Mouse (Mus musculus) hindbrain, embryonic 15.5 days (tissue): ENCODE measurements around the gene Krt36. TPM values are rescaled to one million over a fixed set of nuclear protein-coding genes. Genes with fewer than 3 reads are reported as not detected.

Experiments used
- ATAC-seq: fragments of 200-750 bp; cut with Nextera tagmentation; 2 replicates; pipeline ENCODE4 v1.8.0; 2017; ENCODE audit warnings: low read depth, moderate number of reproducible peaks, moderate TSS enrichment; ENCODE audit not compliant: low FRiP score
- H3K27ac ChIP-seq: fragments of 300-500 bp; sonication (generic); replicated peaks from 2 replicates; pipeline ENCODE4 v1.5.1; 2015; ENCODE audit warnings: mild to moderate bottlenecking, inconsistent platforms
- H3K27me3 ChIP-seq: fragments of 300-500 bp; sonication (generic); 2 replicates; pipeline ENCODE4 v1.6.1; 2015; ENCODE audit warnings: control low read depth, inconsistent platforms
- H3K36me3 ChIP-seq: fragments of 300-500 bp; sonication (generic); 2 replicates; pipeline ENCODE4 v1.6.1; 2015; ENCODE audit warnings: control low read depth, inconsistent platforms
- H3K4me1 ChIP-seq: fragments of 300-500 bp; sonication (generic); replicated peaks from 2 replicates; pipeline ENCODE4 v1.6.1; 2015; ENCODE audit warnings: control low read depth, inconsistent platforms
- H3K4me2 ChIP-seq: fragments of 300-500 bp; sonication (generic); 2 replicates; pipeline ENCODE4 v1.6.1; 2015; ENCODE audit warnings: moderate library complexity, mild to moderate bottlenecking, inconsistent platforms
- H3K4me3 ChIP-seq: fragments of 300-500 bp; sonication (generic); 2 replicates; pipeline ENCODE4 v1.5.1; 2015; ENCODE audit warnings: mild to moderate bottlenecking, inconsistent platforms
- H3K9ac ChIP-seq: fragments of 300-500 bp; sonication (generic); 2 replicates; pipeline ENCODE4 v1.6.1; 2015; ENCODE audit warnings: inconsistent platforms
- H3K9me3 ChIP-seq: fragments of 300-500 bp; sonication (generic); 2 replicates; pipeline ENCODE4 v1.6.1; 2016; ENCODE audit warnings: control low read depth, inconsistent platforms
- WGBS: fragments of 180-500 bp; shearing (Covaris S2); methylation state at CpG from one replicate; pipeline ENCODE4 v1.1.7; 2015; 5-methylcytosine and 5-hydroxymethylcytosine counted together
- polyA plus RNA-seq: library from polyadenylated mRNA; unstranded; fragments of >200 nt; fragmentation: Nextera tagmentation; extraction: Ambion mirVana; gene quantifications from 2 replicates; pipeline ENCODE4 v1.2.1, GENCODE M21; 2015

Krt36 gene
- polyA plus RNA-seq, 1 experiment from 2014 or later = not detected

DNA sequence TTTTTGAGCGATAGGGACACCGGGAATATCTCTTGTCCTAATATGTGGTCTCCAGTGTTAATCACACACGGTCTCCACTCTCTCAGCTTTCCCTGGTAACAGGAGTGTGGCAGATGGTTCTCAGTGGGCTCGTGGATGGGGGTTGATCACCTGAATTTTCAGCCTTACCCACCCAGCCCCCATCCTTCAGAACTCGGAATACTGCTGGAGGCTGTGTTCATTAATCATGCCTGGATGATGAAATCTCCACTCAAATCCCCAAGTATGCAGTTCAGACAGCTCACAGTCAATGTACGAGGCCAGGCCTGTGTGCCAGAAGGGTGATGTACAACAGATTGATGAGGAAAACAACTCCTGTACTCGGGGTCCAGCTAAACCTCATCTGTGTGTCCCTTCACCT, 19.5 kb upstream of the Krt36 start:
- 72% methylated on average over 7 of the region's 7 CpGs for WGBS
- H3K4me3 ChIP-seq = no peak overlapping the region
- H3K36me3 ChIP-seq = no peaks in the 10 kb centered on the region
- H3K4me1 ChIP-seq = no peaks in the 10 kb centered on the region
- H3K9me3 ChIP-seq = no peaks in the 10 kb centered on the region
- no peak overlapping the region for H3K4me2 ChIP-seq
- no peak overlapping the region for H3K27ac ChIP-seq
- no peaks in the 10 kb centered on the region for H3K27me3 ChIP-seq
- no peak overlapping the region for H3K9ac ChIP-seq
- no peak for ATAC-seq

DNA sequence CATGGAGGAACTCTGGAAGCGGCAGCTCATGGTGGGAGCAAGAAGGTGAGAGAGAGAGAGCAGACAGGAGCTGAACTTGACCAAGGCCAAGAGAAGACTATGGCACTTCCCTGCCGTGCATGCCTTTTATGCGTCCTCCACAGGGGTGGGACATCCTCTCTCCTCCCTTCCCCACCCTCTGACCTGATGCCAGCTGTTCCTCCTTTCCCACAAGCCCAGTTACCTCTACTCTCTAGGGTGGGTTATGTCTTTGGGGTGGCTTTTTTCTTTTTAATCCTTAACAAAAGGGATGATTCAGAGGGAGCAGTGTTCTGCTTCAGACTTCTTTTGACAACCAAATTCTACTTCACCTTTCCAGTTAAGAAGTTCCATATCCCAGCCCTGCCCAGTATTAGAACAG, 16.0 kb upstream of the Krt36 start, which contains the start of gene Krt13:
Gene Krt13 (minus strand): TSS at position 101 of the 400 bp plus-strand sequence.
- 64% methylated on average over 3 of the region's 3 CpGs for WGBS
- no peak within 1 kb of the TSS for H3K4me3 ChIP-seq
- no peaks in the 10 kb centered on the region for H3K36me3 ChIP-seq

DNA sequence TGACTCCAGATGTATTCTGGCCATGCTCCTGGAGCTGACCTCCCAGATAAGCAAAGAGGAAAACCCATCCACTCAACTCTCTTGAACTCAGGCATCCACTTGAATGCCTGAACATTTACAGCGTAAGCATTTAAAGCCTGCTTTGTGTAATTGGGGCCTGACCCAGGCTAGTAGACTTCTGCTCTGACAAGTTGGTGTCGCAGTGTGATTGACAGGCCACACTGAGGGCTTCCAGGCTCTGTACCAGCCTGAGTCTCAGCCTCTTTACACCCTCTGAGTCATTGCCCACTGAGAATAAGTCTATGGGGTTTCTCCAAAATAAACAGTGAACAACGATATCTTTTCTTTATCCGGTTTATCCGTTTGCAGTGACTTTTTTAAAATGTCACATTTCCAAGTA, 14.9 kb upstream of the Krt36 start:
- WGBS = 89% methylated on average over 5 of the region's 5 CpGs
- ATAC-seq = no peak
- no peak overlapping the region for H3K9ac ChIP-seq

More for the DNA sequence above, 16.0 kb upstream of the Krt36 start, which contains the start of gene Krt13:
- no peaks in the 10 kb centered on the region for H3K4me1 ChIP-seq
- no peaks in the 10 kb centered on the region for H3K27me3 ChIP-seq
- H3K9ac ChIP-seq = no peak within 1 kb of the TSS
- no peaks in the 10 kb centered on the region for H3K9me3 ChIP-seq
- no peak within 1 kb of the TSS for H3K27ac ChIP-seq
- ATAC-seq = no peak
- no peak within 1 kb of the TSS for H3K4me2 ChIP-seq

DNA sequence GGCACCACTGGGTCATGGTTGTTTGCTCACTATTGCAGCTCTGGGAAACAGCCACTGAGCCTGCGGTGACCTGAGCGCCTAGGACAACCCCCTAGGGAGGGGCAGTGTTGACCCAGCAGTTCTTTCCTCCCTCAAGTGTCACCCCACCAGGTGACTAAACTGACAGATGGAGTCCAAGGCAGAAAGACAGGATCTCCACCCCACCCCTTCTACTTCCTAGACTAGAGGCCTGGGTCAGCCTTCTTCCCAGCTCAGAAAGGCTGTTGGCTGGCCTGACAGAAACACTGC, 8.3 kb upstream of the Krt36 start:
- 63% methylated on average over 2 of the region's 2 CpGs for WGBS

More for the DNA sequence above, 14.9 kb upstream of the Krt36 start:
- Histone ChIP-seq H3K4me1 (no peaks in the 10 kb centered on the region), H3K4me3 (no peak overlapping the region), H3K27ac (no peak overlapping the region), H3K36me3 (no peaks in the 10 kb centered on the region), H3K27me3 (no peaks in the 10 kb centered on the region), H3K4me2 (no peak overlapping the region), H3K9me3 (no peaks in the 10 kb centered on the region)

DNA sequence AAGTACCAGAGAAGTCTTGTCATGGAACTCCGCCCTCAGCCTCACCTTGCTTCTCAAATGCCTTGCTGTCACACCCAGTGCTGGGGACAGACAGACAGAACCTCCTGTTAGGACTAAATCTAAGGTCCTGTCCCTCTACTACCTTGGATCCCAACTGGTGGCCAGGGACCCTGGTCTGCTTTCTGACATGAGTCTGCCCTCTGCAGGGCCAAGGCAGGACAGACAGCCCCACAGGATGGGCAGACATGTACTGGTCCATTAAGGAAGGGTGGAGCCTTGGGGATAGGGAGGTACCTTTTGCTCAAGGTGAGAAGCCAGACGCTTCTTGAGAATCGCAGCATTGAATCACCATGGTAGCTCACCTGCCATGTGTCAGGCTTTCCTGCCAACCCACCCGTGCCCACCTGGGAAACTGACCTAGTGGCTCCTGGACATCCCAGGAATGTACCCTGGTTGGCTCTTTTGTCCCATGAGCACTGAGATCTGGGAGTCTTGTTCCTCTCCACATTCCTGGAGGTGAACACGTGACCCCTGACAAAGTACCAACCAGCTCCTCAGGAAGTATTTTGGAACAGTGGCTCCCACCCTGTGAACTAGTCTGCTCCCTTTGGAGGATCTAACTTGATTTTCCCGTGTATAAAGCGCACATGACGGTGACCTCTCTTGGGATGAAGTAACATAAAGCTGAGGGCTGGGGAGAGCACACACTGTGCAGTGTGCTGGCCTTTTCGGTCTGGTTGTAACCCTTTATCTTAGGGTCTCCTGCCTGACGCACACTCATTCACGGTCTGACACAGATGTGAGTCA, 7.7 kb upstream of the Krt36 start:
- no peak overlapping the region for H3K4me2 ChIP-seq
- H3K36me3 ChIP-seq = no peaks in the 10 kb centered on the region
- no peak overlapping the region for H3K4me3 ChIP-seq
- WGBS = 85% methylated on average over 11 of the region's 11 CpGs
- no peaks in the 10 kb centered on the region for H3K4me1 ChIP-seq
- no peak for ATAC-seq
- no peaks in the 10 kb centered on the region for H3K9me3 ChIP-seq
- no peak overlapping the region for H3K27ac ChIP-seq
- no peaks in the 10 kb centered on the region for H3K27me3 ChIP-seq
- H3K9ac ChIP-seq = no peak overlapping the region

More for the DNA sequence above, 8.3 kb upstream of the Krt36 start:
- H3K27me3 ChIP-seq = no peaks in the 10 kb centered on the region
- H3K9me3 ChIP-seq = no peaks in the 10 kb centered on the region
- no peak overlapping the region for H3K9ac ChIP-seq
- no peak for ATAC-seq
- H3K4me3 ChIP-seq = no peak overlapping the region
- H3K4me2 ChIP-seq = no peak overlapping the region
- no peak overlapping the region for H3K27ac ChIP-seq
- no peaks in the 10 kb centered on the region for H3K36me3 ChIP-seq
- H3K4me1 ChIP-seq = no peaks in the 10 kb centered on the region

DNA sequence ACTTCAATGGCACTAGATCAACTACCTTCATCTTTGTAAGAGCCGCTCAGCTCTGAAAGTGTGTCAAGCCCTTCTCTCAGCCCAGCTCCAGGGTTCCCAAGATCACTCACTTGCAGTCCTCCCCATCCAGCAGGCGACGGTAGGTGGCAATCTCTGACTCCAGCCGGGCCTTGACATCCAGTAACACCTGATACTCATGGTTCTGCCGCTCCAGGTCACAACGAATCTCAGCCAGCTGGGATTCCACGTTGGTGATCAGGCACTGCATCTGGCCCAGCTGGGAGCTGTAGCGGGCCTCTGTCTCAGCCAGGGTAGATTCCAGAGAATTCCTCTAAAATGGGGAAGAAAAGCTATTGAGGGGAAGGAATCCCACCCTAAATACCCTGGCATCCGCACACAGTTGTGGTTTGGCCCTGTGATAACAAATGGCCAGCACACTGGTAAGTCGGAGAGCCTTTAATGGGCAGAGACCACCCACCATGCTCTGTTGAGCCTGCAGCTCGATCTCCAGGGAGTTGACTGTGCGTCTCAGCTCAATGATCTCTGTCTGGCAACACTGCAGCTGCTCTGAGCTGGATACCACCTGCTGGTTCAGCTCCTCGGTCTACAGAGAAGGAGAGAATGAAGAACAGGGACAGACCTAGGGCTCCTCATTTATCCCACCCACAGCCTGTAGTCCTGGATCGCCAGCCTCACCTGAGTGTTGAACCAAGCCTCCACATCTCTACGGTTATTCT, 2.6 kb downstream of the Krt36 start:
- no peaks in the 10 kb centered on the region for H3K9me3 ChIP-seq
- H3K9ac ChIP-seq = no peak overlapping the region
- ATAC-seq = no peak
- H3K27ac ChIP-seq = no peak overlapping the region
- H3K4me3 ChIP-seq = no peak overlapping the region
- H3K27me3 ChIP-seq = no peaks in the 10 kb centered on the region
- no peaks in the 10 kb centered on the region for H3K36me3 ChIP-seq
- H3K4me1 ChIP-seq = no peaks in the 10 kb centered on the region
- no peak overlapping the region for H3K4me2 ChIP-seq
- WGBS = 61% methylated on average over 15 of the region's 15 CpGs

DNA sequence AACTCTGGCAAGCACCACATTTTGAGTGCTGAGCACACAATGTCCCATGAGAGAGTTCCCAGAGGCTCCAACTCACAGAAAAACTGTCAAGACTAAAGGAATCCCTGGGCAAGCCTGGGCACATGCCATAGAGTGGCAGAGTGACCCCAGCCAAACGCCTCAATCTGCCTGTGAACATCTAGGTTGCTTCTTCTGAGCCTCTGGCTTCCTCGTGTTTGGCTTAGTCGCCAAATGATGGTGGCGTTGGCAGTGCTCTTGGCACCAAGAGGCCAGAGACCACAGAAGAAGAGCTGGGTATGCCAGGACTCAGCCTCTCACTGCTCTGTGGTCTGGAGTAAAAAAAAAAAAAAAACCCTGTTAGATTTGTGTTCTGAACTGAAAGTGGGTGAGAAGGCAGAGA, 5.0 kb downstream of the Krt36 start:
- Histone ChIP-seq H3K27me3 (no peaks in the 10 kb centered on the region), H3K27ac (no peak overlapping the region), H3K4me3 (no peak overlapping the region), H3K4me2 (no peak overlapping the region), H3K36me3 (no peaks in the 10 kb centered on the region), H3K9ac (no peak overlapping the region), H3K4me1 (no peaks in the 10 kb centered on the region), H3K9me3 (no peaks in the 10 kb centered on the region)
- 87% methylated on average over 4 of the region's 4 CpGs for WGBS
- ATAC-seq = no peak

DNA sequence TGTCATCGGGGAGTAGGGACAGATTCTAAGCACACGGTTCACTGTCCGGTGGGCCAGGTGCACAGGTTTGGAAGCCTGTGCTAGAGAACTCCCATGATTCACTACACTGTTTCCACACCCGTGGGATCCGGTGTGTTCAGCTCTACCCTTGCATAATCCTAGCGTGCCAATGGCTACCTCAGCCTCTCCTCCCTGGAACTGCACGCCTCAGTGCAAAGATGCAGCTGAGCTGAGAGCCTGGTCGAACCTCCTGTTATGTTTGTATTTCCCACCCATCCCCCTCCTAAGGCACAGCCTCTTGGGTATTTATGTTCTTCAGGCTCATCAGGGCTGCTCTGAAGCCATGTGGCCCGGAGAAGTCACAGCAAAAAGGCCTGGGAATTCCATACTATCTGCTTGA, 7.6 kb downstream of the Krt36 start:
- Histone ChIP-seq H3K4me2 (no peak overlapping the region), H3K4me1 (no peaks in the 10 kb centered on the region), H3K4me3 (no peak overlapping the region), H3K9me3 (no peaks in the 10 kb centered on the region), H3K27me3 (no peaks in the 10 kb centered on the region), H3K36me3 (no peaks in the 10 kb centered on the region), H3K27ac (no peak overlapping the region), H3K9ac (no peak overlapping the region)
- no peak for ATAC-seq
- WGBS = 78% methylated on average over 9 of the region's 9 CpGs

DNA sequence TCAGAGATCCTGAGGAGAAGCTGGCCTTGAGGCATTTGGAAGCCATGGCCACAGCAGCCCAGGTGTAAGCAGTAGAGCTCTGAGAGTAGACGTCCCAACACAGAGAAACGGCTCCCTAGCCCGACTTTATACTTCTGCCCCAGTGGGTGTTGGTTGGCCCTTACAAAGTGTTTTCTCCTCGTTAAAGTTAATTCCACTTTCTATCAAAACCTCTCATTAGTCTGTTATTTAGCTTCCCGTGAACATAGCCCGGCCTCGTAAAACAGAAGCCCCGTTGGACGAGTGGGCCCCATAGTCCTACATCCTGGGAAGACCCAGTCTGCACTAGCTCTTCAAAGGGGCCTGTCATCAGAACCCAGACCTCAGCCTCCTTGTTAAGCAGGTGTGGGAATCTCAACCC, 9.3 kb downstream of the Krt36 start, which contains the start of gene Krt35:
Gene Krt35 (minus strand): TSS at position 101 of the 400 bp plus-strand sequence.
- no peaks in the 10 kb centered on the region for H3K36me3 ChIP-seq
- no peaks in the 10 kb centered on the region for H3K4me1 ChIP-seq
- H3K27ac ChIP-seq = no peak within 1 kb of the TSS
- no peak within 1 kb of the TSS for H3K4me3 ChIP-seq
- no peak for ATAC-seq
- 93% methylated on average over 9 of the region's 9 CpGs for WGBS
- no peaks in the 10 kb centered on the region for H3K9me3 ChIP-seq
- no peak within 1 kb of the TSS for H3K4me2 ChIP-seq
- no peaks in the 10 kb centered on the region for H3K27me3 ChIP-seq
- no peak within 1 kb of the TSS for H3K9ac ChIP-seq

DNA sequence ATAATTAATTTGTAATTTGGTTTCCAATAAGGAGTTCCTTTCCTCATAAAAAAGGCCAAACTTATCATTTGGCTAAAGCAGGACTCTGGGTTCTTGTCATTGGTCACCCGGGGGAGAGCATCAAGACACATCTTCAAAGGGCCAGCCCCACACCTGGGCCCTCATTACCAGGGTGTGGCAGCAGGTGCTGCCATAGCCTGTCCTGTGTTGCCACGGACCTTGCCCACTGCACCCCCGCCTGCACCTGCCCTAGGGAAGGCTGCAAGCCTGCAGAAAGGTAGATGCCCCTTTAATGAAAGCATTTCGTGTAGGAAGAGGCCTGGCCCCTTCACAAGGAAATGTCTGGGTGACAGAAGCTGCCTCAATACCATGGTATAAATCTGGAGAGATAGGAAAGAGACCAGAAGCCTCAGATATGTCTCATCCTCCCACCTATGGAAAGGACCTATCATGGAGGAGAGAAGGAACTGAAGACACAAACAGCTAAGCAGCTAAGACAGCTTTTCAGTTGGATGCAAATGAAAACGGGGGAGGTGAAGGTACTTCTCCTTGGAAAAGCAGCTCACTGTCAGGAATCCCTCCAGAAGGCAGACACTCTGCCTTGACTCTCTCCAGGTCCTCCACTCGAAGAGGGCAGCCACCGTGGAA, 16.9 kb downstream of the Krt36 start:
- Histone ChIP-seq H3K36me3 (no peaks in the 10 kb centered on the region), H3K4me1 (no peaks in the 10 kb centered on the region), H3K9ac (no peak overlapping the region), H3K9me3 (no peaks in the 10 kb centered on the region), H3K27ac (no peak overlapping the region), H3K4me3 (no peak overlapping the region), H3K27me3 (no peaks in the 10 kb centered on the region), H3K4me2 (no peak overlapping the region)
- ATAC-seq = no peak
- 75% methylated on average over 7 of the region's 7 CpGs for WGBS

DNA sequence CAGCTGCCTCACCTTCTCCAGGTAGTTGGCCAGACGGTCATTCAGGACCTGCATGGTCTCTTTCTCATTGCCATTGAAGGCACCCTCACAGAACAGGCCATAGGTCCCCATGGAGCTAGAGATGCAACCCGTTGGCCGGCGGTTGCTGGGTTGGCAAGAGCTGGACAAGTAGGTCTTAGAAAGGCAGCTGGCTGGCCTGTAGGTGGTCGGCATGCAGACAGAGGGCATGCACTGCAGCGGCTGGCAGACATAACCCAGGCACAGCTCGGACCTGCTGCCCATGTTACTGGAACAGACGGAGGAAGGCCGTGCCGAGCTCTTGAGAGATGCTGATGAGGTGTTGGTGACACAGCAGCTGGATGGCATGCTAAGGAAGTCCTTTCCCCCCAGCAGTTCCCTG, 17.6 kb downstream of the Krt36 start, which contains the start of gene Krt32:
Gene Krt32 (minus strand): TSS at position 366 of the 400 bp plus-strand sequence.
- ATAC-seq = no peak
- no peaks in the 10 kb centered on the region for H3K36me3 ChIP-seq
- H3K9ac ChIP-seq = no peak within 1 kb of the TSS
- H3K4me2 ChIP-seq = no peak within 1 kb of the TSS
- no peaks in the 10 kb centered on the region for H3K27me3 ChIP-seq
- H3K9me3 ChIP-seq = no peaks in the 10 kb centered on the region
- H3K4me1 ChIP-seq = no peaks in the 10 kb centered on the region
- H3K4me3 ChIP-seq = no peak within 1 kb of the TSS
- 90% methylated on average over 10 of the region's 10 CpGs for WGBS
- no peak within 1 kb of the TSS for H3K27ac ChIP-seq

DNA sequence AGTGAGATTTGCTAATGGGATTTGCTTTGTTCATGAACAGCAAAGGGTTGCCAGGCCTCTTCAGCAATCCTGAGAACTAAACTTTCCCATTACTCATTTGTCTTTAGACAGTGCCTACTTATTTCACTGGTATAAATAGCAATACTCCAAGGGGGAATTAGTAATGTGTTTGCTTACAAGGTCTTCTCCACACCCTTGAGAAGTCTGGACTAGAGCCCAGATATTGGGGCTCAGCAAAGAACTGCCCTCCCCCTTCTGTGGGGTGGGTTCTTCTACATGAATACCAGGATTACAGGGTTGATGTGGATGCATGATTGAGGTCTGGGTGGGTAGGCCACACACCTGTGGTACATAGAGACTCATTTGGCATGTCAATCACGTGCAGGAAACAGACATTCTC, 31.6 kb downstream of the Krt36 start:
- H3K4me1 ChIP-seq = no peaks in the 10 kb centered on the region
- H3K36me3 ChIP-seq = no peaks in the 10 kb centered on the region
- H3K9me3 ChIP-seq = no peaks in the 10 kb centered on the region
- no peak overlapping the region for H3K27ac ChIP-seq
- ATAC-seq = no peak
- WGBS = 69% methylated on average over 1 of the region's 1 CpGs
- H3K4me2 ChIP-seq = no peak overlapping the region
- no peaks in the 10 kb centered on the region for H3K27me3 ChIP-seq
- no peak overlapping the region for H3K4me3 ChIP-seq
- no peak overlapping the region for H3K9ac ChIP-seq
